In genomic region chr3:155672558-155672957, GRCm38 (mm10) we compare ENCODE assay signal across 23 mouse cellular contexts.
DNase-seq lines count a peak whose midpoint lies in the region; ATAC-seq and TF ChIP-seq lines count a peak whose summit lies in the region.
"Had no signal": no experiment of that assay in that cellular context is flagged by ENCODE, and none has a peak within 500 bp of the region (broad histone marks: within the 10 kb centered on the region; RNA-seq: fewer than 3 reads in every experiment).

No protein-coding gene starts in this region.

- H3K27ac ChIP-seq in hindbrain, postnatal 0 days, result no peak overlapping the region
- no peak overlapping the region for H3K27ac ChIP-seq in hindbrain, embryonic 16.5 days (ENCODE audit: low read depth, low read length)
- H3K27ac ChIP-seq in midbrain, embryonic 13.5 days, result no peak overlapping the region
- no peak overlapping the region for H3K27ac ChIP-seq in midbrain, postnatal 0 days (ENCODE audit: low read depth, low read length)
- H3K27ac ChIP-seq: embryonic facial prominence, embryonic 15.5 days; gastrocnemius, adult 2 months; hindbrain, embryonic 14.5 days had no signal

- H3K27me3 ChIP-seq in hindbrain, postnatal 0 days (ENCODE audit: insufficient read depth, low read length), result no peaks in the 10 kb centered on the region
- H3K27me3 ChIP-seq in hindbrain, embryonic 16.5 days (replicated peaks; ENCODE audit: control insufficient read depth, insufficient read depth, low read length), result no peaks in the 10 kb centered on the region
- no peaks in the 10 kb centered on the region for H3K27me3 ChIP-seq in midbrain, embryonic 13.5 days
- H3K27me3 ChIP-seq in midbrain, postnatal 0 days (ENCODE audit: insufficient read depth, low read length), result no peaks in the 10 kb centered on the region
- H3K27me3 ChIP-seq: embryonic facial prominence, embryonic 15.5 days had no signal

- no peak overlapping the region for H3K9ac ChIP-seq in hindbrain, postnatal 0 days (replicated peaks; ENCODE audit: low read length)
- no peak overlapping the region for H3K9ac ChIP-seq in hindbrain, embryonic 16.5 days (ENCODE audit: low read depth, low read length)
- no peak overlapping the region for H3K9ac ChIP-seq in midbrain, embryonic 13.5 days (replicated peaks)
- no peak overlapping the region for H3K9ac ChIP-seq in midbrain, postnatal 0 days (replicated peaks; ENCODE audit: low read length, poor library complexity, severe bottlenecking)
- H3K9ac ChIP-seq: embryonic facial prominence, embryonic 15.5 days; forebrain, postnatal 0 days; hindbrain, embryonic 14.5 days had no signal

- WGBS in hindbrain, postnatal 0 days, result 26% methylated on average over 1 of the region's 1 CpGs
- 38% methylated on average over 1 of the region's 1 CpGs for WGBS in hindbrain, embryonic 16.5 days
- WGBS in midbrain, embryonic 13.5 days, result 31% methylated on average over 1 of the region's 1 CpGs
- WGBS in midbrain, postnatal 0 days, result 21% methylated on average over 1 of the region's 1 CpGs

- no peak overlapping the region for H3K4me3 ChIP-seq in hindbrain, postnatal 0 days (ENCODE audit: low read length)
- no peak overlapping the region for H3K4me3 ChIP-seq in hindbrain, embryonic 16.5 days (ENCODE audit: low read length)
- no peak overlapping the region for H3K4me3 ChIP-seq in midbrain, embryonic 13.5 days (replicated peaks)
- no peak overlapping the region for H3K4me3 ChIP-seq in midbrain, postnatal 0 days (ENCODE audit: low read depth, low read length)
- H3K4me3 ChIP-seq: embryonic facial prominence, embryonic 15.5 days; gastrocnemius, adult 2 months had no signal

- no peak for TF ChIP-seq POLR2A in brain, embryonic 14.5 days (IDR thresholded peaks at IDR 0.05; ENCODE audit: borderline replicate concordance, extremely low read depth, insufficient read depth, insufficient read length, poor library complexity, severe bottlenecking)

- peak; percentile 4 for DNase-seq in hindbrain, postnatal 0 days (ENCODE audit: low spot score)
- no peak for DNase-seq in midbrain, postnatal 0 days (ENCODE audit: low spot score)
- peak; percentile 24 for DNase-seq in brain, embryonic 14.5 days (ENCODE audit: low read depth)
- peak; percentile 62 for DNase-seq in retina, embryonic 14.5 days (ENCODE audit: low spot score)
- DNase-seq in left cerebral cortex, postnatal 36 days (ENCODE audit: low spot score in 2 of 2), result no peak
- DNase-seq: adrenal gland, adult 2 months; adrenal gland, postnatal 14 days; cerebellum, adult 11-12 months; cerebellum, adult 8-10 months; cerebellum, postnatal 10 days; cerebellum, postnatal 36 days; embryo, embryonic 11 days; forebrain, postnatal 0 days; gastrocnemius, adult 2 months; gastrocnemius, postnatal 14 days; heart, adult 11 months had no signal

- intact Hi-C loops in left cerebral cortex, postnatal 36 days (cut with DNase I), result no loop called here

- no peaks in the 10 kb centered on the region for H3K9me3 ChIP-seq in hindbrain, postnatal 0 days (ENCODE audit: low read length)
- no peaks in the 10 kb centered on the region for H3K9me3 ChIP-seq in hindbrain, embryonic 16.5 days (ENCODE audit: control insufficient read depth, low read length)
- no peaks in the 10 kb centered on the region for H3K9me3 ChIP-seq in midbrain, embryonic 13.5 days
- no peaks in the 10 kb centered on the region for H3K9me3 ChIP-seq in midbrain, postnatal 0 days (ENCODE audit: low read length)
- H3K9me3 ChIP-seq: embryonic facial prominence, embryonic 15.5 days had no signal

- TF ChIP-seq CTCF in hindbrain, postnatal 0 days (IDR thresholded peaks at IDR 0.05; ENCODE audit: low read depth), result no peak
- TF ChIP-seq CTCF in midbrain, postnatal 0 days (IDR thresholded peaks at IDR 0.05), result no peak
- no peak for TF ChIP-seq CTCF in brain, embryonic 14.5 days (IDR thresholded peaks at IDR 0.05; ENCODE audit: borderline replicate concordance, extremely low read depth, insufficient read depth, insufficient read length)

- no peaks in the 10 kb centered on the region for H3K4me1 ChIP-seq in hindbrain, postnatal 0 days (ENCODE audit: insufficient read depth, low read length)
- H3K4me1 ChIP-seq in hindbrain, embryonic 16.5 days (ENCODE audit: control insufficient read depth, insufficient read depth, low read depth, low read length), result no peaks in the 10 kb centered on the region
- H3K4me1 ChIP-seq in midbrain, embryonic 13.5 days (replicated peaks), result no peaks in the 10 kb centered on the region
- H3K4me1 ChIP-seq in midbrain, postnatal 0 days (ENCODE audit: insufficient read depth, low read length), result no peaks in the 10 kb centered on the region
- H3K4me1 ChIP-seq: embryonic facial prominence, embryonic 15.5 days had no signal

- no peaks in the 10 kb centered on the region for H3K36me3 ChIP-seq in hindbrain, postnatal 0 days (ENCODE audit: insufficient read depth, low read length)
- no peaks in the 10 kb centered on the region for H3K36me3 ChIP-seq in hindbrain, embryonic 16.5 days (ENCODE audit: control insufficient read depth, insufficient read depth, low read length)
- H3K36me3 ChIP-seq in midbrain, embryonic 13.5 days, result no peaks in the 10 kb centered on the region
- H3K36me3 ChIP-seq in midbrain, postnatal 0 days (ENCODE audit: insufficient read depth, low read length), result no peaks in the 10 kb centered on the region
- H3K36me3 ChIP-seq: embryonic facial prominence, embryonic 15.5 days had no signal

- H3K4me2 ChIP-seq in hindbrain, postnatal 0 days (ENCODE audit: low read depth, low read length), result no peak overlapping the region
- no peak overlapping the region for H3K4me2 ChIP-seq in hindbrain, embryonic 16.5 days (ENCODE audit: low read length)
- H3K4me2 ChIP-seq in midbrain, embryonic 13.5 days (replicated peaks), result no peak overlapping the region
- no peak overlapping the region for H3K4me2 ChIP-seq in midbrain, postnatal 0 days (ENCODE audit: low read depth, low read length, poor library complexity, severe bottlenecking)
- H3K4me2 ChIP-seq: embryonic facial prominence, embryonic 15.5 days; heart, embryonic 11.5 days; hindbrain, embryonic 14.5 days had no signal

- no peak for ATAC-seq in hindbrain, postnatal 0 days
- ATAC-seq in hindbrain, embryonic 16.5 days, result no peak
- peak; percentile 50; the same call in 1 of the 2 replicates for ATAC-seq in midbrain, embryonic 13.5 days
- ATAC-seq in midbrain, postnatal 0 days (ENCODE audit: low FRiP score), result no peak
- ATAC-seq: CD4-positive, CD25-positive, alpha-beta regulatory T cell, adult 4 months; forebrain, embryonic 14.5 days; forebrain, postnatal 0 days had no signal

Comparison
In these comparisons a context has a peak if more than half of its experiments do, and no peak if none do; other contexts are left out.
1. DNase-seq: peak in hindbrain, postnatal 0 days (single experiment), brain, embryonic 14.5 days (single experiment) and retina, embryonic 14.5 days (single experiment); none in midbrain, postnatal 0 days (single experiment) and left cerebral cortex, postnatal 36 days (0 of 2).